Mouse (Mus musculus) hindbrain, embryonic 15.5 days (tissue): ENCODE results near the gene Abhd11. TPM values are rescaled to one million over a fixed set of nuclear protein-coding genes. Genes with fewer than 3 reads are reported as not detected.

Experiments used
- ATAC-seq: fragments of 200-750 bp; cut with Nextera tagmentation; 2 replicates; pipeline ENCODE4 v1.8.0; 2017; ENCODE audit warnings: low read depth, moderate number of reproducible peaks, moderate TSS enrichment; ENCODE audit not compliant: low FRiP score
- H3K27ac ChIP-seq: fragments of 300-500 bp; sonication (generic); replicated peaks from 2 replicates; pipeline ENCODE4 v1.5.1; 2015; ENCODE audit warnings: mild to moderate bottlenecking, inconsistent platforms
- H3K27me3 ChIP-seq: fragments of 300-500 bp; sonication (generic); 2 replicates; pipeline ENCODE4 v1.6.1; 2015; ENCODE audit warnings: control low read depth, inconsistent platforms
- H3K36me3 ChIP-seq: fragments of 300-500 bp; sonication (generic); 2 replicates; pipeline ENCODE4 v1.6.1; 2015; ENCODE audit warnings: control low read depth, inconsistent platforms
- H3K4me1 ChIP-seq: fragments of 300-500 bp; sonication (generic); replicated peaks from 2 replicates; pipeline ENCODE4 v1.6.1; 2015; ENCODE audit warnings: control low read depth, inconsistent platforms
- H3K4me2 ChIP-seq: fragments of 300-500 bp; sonication (generic); 2 replicates; pipeline ENCODE4 v1.6.1; 2015; ENCODE audit warnings: moderate library complexity, mild to moderate bottlenecking, inconsistent platforms
- H3K4me3 ChIP-seq: fragments of 300-500 bp; sonication (generic); 2 replicates; pipeline ENCODE4 v1.5.1; 2015; ENCODE audit warnings: mild to moderate bottlenecking, inconsistent platforms
- H3K9ac ChIP-seq: fragments of 300-500 bp; sonication (generic); 2 replicates; pipeline ENCODE4 v1.6.1; 2015; ENCODE audit warnings: inconsistent platforms
- H3K9me3 ChIP-seq: fragments of 300-500 bp; sonication (generic); 2 replicates; pipeline ENCODE4 v1.6.1; 2016; ENCODE audit warnings: control low read depth, inconsistent platforms
- WGBS: fragments of 180-500 bp; shearing (Covaris S2); methylation state at CpG from one replicate; pipeline ENCODE4 v1.1.7; 2015; 5-methylcytosine and 5-hydroxymethylcytosine counted together
- polyA plus RNA-seq: library from polyadenylated mRNA; unstranded; fragments of >200 nt; fragmentation: Nextera tagmentation; extraction: Ambion mirVana; gene quantifications from 2 replicates; pipeline ENCODE4 v1.2.1, GENCODE M21; 2015

Gene Abhd11
- polyA plus RNA-seq, 1 experiment from 2014 or later: 68.1 TPM

- Histone ChIP-seq H3K27me3 (no peaks in the 10 kb centered on the region), H3K27ac (no peak overlapping the region), H3K4me3 (no peak overlapping the region), H3K36me3 (no peaks in the 10 kb centered on the region), H3K9me3 (no peaks in the 10 kb centered on the region), H3K4me2 (no peak overlapping the region), H3K9ac (no peak overlapping the region), H3K4me1 (no peaks in the 10 kb centered on the region)
- no peak for ATAC-seq
- WGBS: 68% methylated on average over 7 of the region's 7 CpGs
These were observed 34.7 kb upstream of the Abhd11 start for GRCm38 (mm10) chr5:134974294-134974693.

GRCm38 (mm10) chr5:134974921-134975320 lies 34.0 kb upstream of the Abhd11 start:
- Histone ChIP-seq H3K9ac (no peak overlapping the region), H3K4me2 (no peak overlapping the region), H3K27ac (no peak overlapping the region), H3K9me3 (no peaks in the 10 kb centered on the region), H3K27me3 (no peaks in the 10 kb centered on the region), H3K36me3 (no peaks in the 10 kb centered on the region), H3K4me3 (no peak overlapping the region), H3K4me1 (no peaks in the 10 kb centered on the region)
- 64% methylated on average over 2 of the region's 2 CpGs for WGBS
- ATAC-seq: no peak

- H3K36me3 ChIP-seq: no peaks in the 10 kb centered on the region
- no peak overlapping the region for H3K4me3 ChIP-seq
- no peak overlapping the region for H3K4me2 ChIP-seq
- no peaks in the 10 kb centered on the region for H3K9me3 ChIP-seq
- H3K27me3 ChIP-seq: no peaks in the 10 kb centered on the region
- no peaks in the 10 kb centered on the region for H3K4me1 ChIP-seq
- no peak overlapping the region for H3K27ac ChIP-seq
- no peak for ATAC-seq
- WGBS: 91% methylated on average over 2 of the region's 2 CpGs
- no peak overlapping the region for H3K9ac ChIP-seq
These were observed 32.8 kb upstream of the Abhd11 start for GRCm38 (mm10) chr5:134976164-134976563.

GRCm38 (mm10) chr5:134976577-134977250 lies 32.2 kb upstream of the Abhd11 start:
- no peak for ATAC-seq
- Histone ChIP-seq H3K4me3 (no peak overlapping the region), H3K4me1 (no peaks in the 10 kb centered on the region), H3K9me3 (no peaks in the 10 kb centered on the region), H3K9ac (no peak overlapping the region), H3K27ac (no peak overlapping the region), H3K4me2 (no peak overlapping the region), H3K36me3 (no peaks in the 10 kb centered on the region), H3K27me3 (no peaks in the 10 kb centered on the region)
- 85% methylated on average over 14 of the region's 14 CpGs for WGBS

GRCm38 (mm10) chr5:134977837-134978236 lies 31.1 kb upstream of the Abhd11 start:
- Histone ChIP-seq H3K27ac (no peak overlapping the region), H3K4me1 (no peaks in the 10 kb centered on the region), H3K9me3 (no peaks in the 10 kb centered on the region), H3K36me3 (no peaks in the 10 kb centered on the region), H3K4me3 (no peak overlapping the region), H3K27me3 (no peaks in the 10 kb centered on the region), H3K4me2 (no peak overlapping the region), H3K9ac (no peak overlapping the region)
- no peak for ATAC-seq
- 92% methylated on average over 4 of the region's 4 CpGs for WGBS

GRCm38 (mm10) chr5:134981149-134981548 lies 27.8 kb upstream of the Abhd11 start:
- WGBS: 73% methylated on average over 10 of the region's 10 CpGs
- Histone ChIP-seq H3K9ac (no peak overlapping the region), H3K4me2 (no peak overlapping the region)

GRCm38 (mm10) chr5:134983111-134983510 lies 25.8 kb upstream of the Abhd11 start:
- no peak overlapping the region for H3K27ac ChIP-seq
- H3K36me3 ChIP-seq: no peaks in the 10 kb centered on the region
- H3K4me2 ChIP-seq: no peak overlapping the region
- H3K9ac ChIP-seq: no peak overlapping the region
- peaks cover 38% of the 10 kb centered on the region for H3K27me3 ChIP-seq
- no peak overlapping the region for H3K4me3 ChIP-seq
- H3K9me3 ChIP-seq: no peaks in the 10 kb centered on the region
- WGBS: 90% methylated on average over 1 of the region's 1 CpGs
- H3K4me1 ChIP-seq: peaks cover 16% of the 10 kb centered on the region
- no peak for ATAC-seq

More at GRCm38 (mm10) chr5:134981149-134981548, 27.8 kb upstream of the Abhd11 start:
- Histone ChIP-seq H3K4me1 (peaks cover 7% of the 10 kb centered on the region), H3K4me3 (no peak overlapping the region), H3K27me3 (peaks cover 19% of the 10 kb centered on the region), H3K9me3 (no peaks in the 10 kb centered on the region), H3K27ac (no peak overlapping the region), H3K36me3 (no peaks in the 10 kb centered on the region)
- ATAC-seq: no peak

- H3K9me3 ChIP-seq: no peaks in the 10 kb centered on the region
These were observed 25.2 kb upstream of the Abhd11 start for GRCm38 (mm10) chr5:134983771-134984170.

GRCm38 (mm10) chr5:134985633-134986297 lies 23.2 kb upstream of the Abhd11 start, which contains the start of gene Cldn3:
Gene Cldn3, plus strand, starts transcription at chr5:134986214.
- Histone ChIP-seq H3K36me3 (no peaks in the 10 kb centered on the region), H3K27me3 (peaks cover 49% of the 10 kb centered on the region), H3K9me3 (no peaks in the 10 kb centered on the region), H3K4me1 (peaks cover 16% of the 10 kb centered on the region), H3K4me2 (peak within 1 kb of the TSS; percentile 45), H3K27ac (no peak within 1 kb of the TSS), H3K9ac (no peak within 1 kb of the TSS), H3K4me3 (peak within 1 kb of the TSS; percentile 28)
- WGBS: 1% methylated on average over 25 of the region's 25 CpGs
- ATAC-seq: peak; percentile 67

More at GRCm38 (mm10) chr5:134983771-134984170, 25.2 kb upstream of the Abhd11 start:
- Histone ChIP-seq H3K4me3 (no peak overlapping the region), H3K9ac (no peak overlapping the region), H3K4me1 (peaks cover 16% of the 10 kb centered on the region), H3K36me3 (no peaks in the 10 kb centered on the region), H3K27me3 (peaks cover 43% of the 10 kb centered on the region), H3K4me2 (no peak overlapping the region), H3K27ac (no peak overlapping the region)
- no peak for ATAC-seq
- 3% methylated on average over 3 of the region's 3 CpGs for WGBS

- H3K36me3 ChIP-seq: no peaks in the 10 kb centered on the region
- peak overlapping the region; percentile 28 for H3K4me3 ChIP-seq
- H3K27me3 ChIP-seq: peaks cover 49% of the 10 kb centered on the region
- H3K4me2 ChIP-seq: peak overlapping the region; percentile 45
- ATAC-seq: peak; percentile 8; the same call in 1 of the 2 replicates
- H3K9me3 ChIP-seq: no peaks in the 10 kb centered on the region
- 2% methylated on average over 79 of the region's 79 CpGs for WGBS
- H3K9ac ChIP-seq: no peak overlapping the region
- H3K27ac ChIP-seq: no peak overlapping the region
- H3K4me1 ChIP-seq: peaks cover 16% of the 10 kb centered on the region
These were observed 22.4 kb upstream of the Abhd11 start for GRCm38 (mm10) chr5:134986298-134987268.

- Histone ChIP-seq H3K36me3 (no peaks in the 10 kb centered on the region), H3K4me3 (no peak overlapping the region), H3K4me2 (no peak overlapping the region), H3K27me3 (peaks cover 49% of the 10 kb centered on the region), H3K9me3 (no peaks in the 10 kb centered on the region), H3K4me1 (peaks cover 16% of the 10 kb centered on the region), H3K27ac (no peak overlapping the region), H3K9ac (no peak overlapping the region)
- ATAC-seq: no peak
- WGBS: 79% methylated on average over 11 of the region's 11 CpGs
These were observed 19.8 kb upstream of the Abhd11 start for GRCm38 (mm10) chr5:134989166-134989565.
